Mouse (Mus musculus) lung, embryonic 16.5 days (tissue): ENCODE measurements at regions not wholly inside any gene's neighbourhood (a gene's known extent, or its start where the extent isn't known, plus 50 kb on each side); places are given as distances from the start of the nearest gene placed in this dataset.

Source experiments
- ATAC-seq: fragments of 200-750 bp; cut with Nextera tagmentation; 2 replicates; pipeline ENCODE4 v1.8.0; 2017; ENCODE audit warnings: low read depth, mild to moderate bottlenecking, moderate library complexity
- H3K27ac ChIP-seq: fragments of 300-500 bp; sonication (generic); 2 replicates; pipeline ENCODE4 v1.5.1; 2014; ENCODE audit warnings: mild to moderate bottlenecking, control low read depth, low read length
- H3K27me3 ChIP-seq: fragments of 300-500 bp; sonication (generic); 2 replicates; pipeline ENCODE4 v1.6.1; 2014; ENCODE audit warnings: low read depth, low read length, mixed read lengths; ENCODE audit not compliant: control insufficient read depth, insufficient read depth
- H3K36me3 ChIP-seq: fragments of 300-500 bp; sonication (generic); 2 replicates; pipeline ENCODE4 v1.6.1; 2014; ENCODE audit warnings: low read length; ENCODE audit not compliant: control insufficient read depth, insufficient read depth
- H3K4me1 ChIP-seq: fragments of 300-500 bp; sonication (generic); replicated peaks from 2 replicates; pipeline ENCODE4 v1.6.1; 2014; ENCODE audit warnings: low read length, mixed read lengths; ENCODE audit not compliant: control insufficient read depth, insufficient read depth
- H3K4me2 ChIP-seq: fragments of 300-500 bp; sonication (generic); 2 replicates; pipeline ENCODE4 v1.6.1; 2014; ENCODE audit warnings: low read depth, low read length, control low read depth
- H3K4me3 ChIP-seq: fragments of 300-500 bp; sonication (generic); 2 replicates; pipeline ENCODE4 v1.5.1; 2014; ENCODE audit warnings: mild to moderate bottlenecking, low read length, control low read depth
- H3K9ac ChIP-seq: fragments of 300-500 bp; sonication (generic); 2 replicates; pipeline ENCODE4 v1.6.1; 2014; ENCODE audit warnings: low read length, control low read depth
- H3K9me3 ChIP-seq: fragments of 300-500 bp; sonication (generic); 2 replicates; pipeline ENCODE4 v1.6.1; 2016; ENCODE audit warnings: low read length; ENCODE audit not compliant: control insufficient read depth
- WGBS: fragments of 180-500 bp; shearing (Covaris S2); extraction: QIAGEN DNeasy Blood & Tissue Kit; methylation state at CpG from one replicate; pipeline ENCODE4 v1.1.7; 2014; 5-methylcytosine and 5-hydroxymethylcytosine counted together

- no peaks in the 10 kb centered on the region for H3K36me3 ChIP-seq
- no peak overlapping the region for H3K9ac ChIP-seq
- no peaks in the 10 kb centered on the region for H3K27me3 ChIP-seq
- no peak overlapping the region for H3K4me3 ChIP-seq
- no peaks in the 10 kb centered on the region for H3K9me3 ChIP-seq
- peak; percentile 82 for ATAC-seq
- 30% methylated on average over 17 of the region's 17 CpGs for WGBS
- no peaks in the 10 kb centered on the region for H3K4me1 ChIP-seq
- no peak overlapping the region for H3K27ac ChIP-seq
- 0 out of 2 replicates have a peak overlapping the region, but pooled peaks have one; percentile 12 for H3K4me2 ChIP-seq
Measured at GRCm38 (mm10) chr5:15838108-15838972, 96.2 kb upstream of the Cacna2d1 start.

GRCm38 (mm10) chr5:15846790-15847189 is 87.7 kb upstream of the Cacna2d1 start:
- 85% methylated on average over 2 of the region's 2 CpGs for WGBS

GRCm38 (mm10) chr5:15849520-15849919 is 85.0 kb upstream of the Cacna2d1 start:
- WGBS, result 88% methylated on average over 5 of the region's 5 CpGs
- Histone ChIP-seq H3K27ac (no peak overlapping the region), H3K9me3 (no peaks in the 10 kb centered on the region), H3K4me1 (no peaks in the 10 kb centered on the region), H3K4me2 (no peak overlapping the region), H3K9ac (no peak overlapping the region), H3K36me3 (no peaks in the 10 kb centered on the region), H3K27me3 (no peaks in the 10 kb centered on the region), H3K4me3 (no peak overlapping the region)
- ATAC-seq, result no peak

More at GRCm38 (mm10) chr5:15846790-15847189, 87.7 kb upstream of the Cacna2d1 start:
- H3K4me1 ChIP-seq, result no peaks in the 10 kb centered on the region
- H3K4me2 ChIP-seq, result no peak overlapping the region
- no peak overlapping the region for H3K9ac ChIP-seq
- no peak overlapping the region for H3K4me3 ChIP-seq
- no peak for ATAC-seq
- H3K9me3 ChIP-seq, result no peaks in the 10 kb centered on the region
- H3K36me3 ChIP-seq, result no peaks in the 10 kb centered on the region
- H3K27ac ChIP-seq, result no peak overlapping the region
- H3K27me3 ChIP-seq, result no peaks in the 10 kb centered on the region

- Histone ChIP-seq H3K9ac (no peak overlapping the region), H3K36me3 (no peaks in the 10 kb centered on the region)
Measured at GRCm38 (mm10) chr5:15850126-15850801, 84.2 kb upstream of the Cacna2d1 start.

GRCm38 (mm10) chr5:15854752-15855151 is 79.7 kb upstream of the Cacna2d1 start:
- no peak overlapping the region for H3K9ac ChIP-seq
- no peak for ATAC-seq
- no peak overlapping the region for H3K4me3 ChIP-seq
- no peaks in the 10 kb centered on the region for H3K27me3 ChIP-seq
- H3K4me2 ChIP-seq, result no peak overlapping the region
- H3K4me1 ChIP-seq, result no peaks in the 10 kb centered on the region
- H3K27ac ChIP-seq, result no peak overlapping the region
- no peaks in the 10 kb centered on the region for H3K36me3 ChIP-seq
- H3K9me3 ChIP-seq, result no peaks in the 10 kb centered on the region
- 50% methylated on average over 1 of the region's 1 CpGs for WGBS

More at GRCm38 (mm10) chr5:15850126-15850801, 84.2 kb upstream of the Cacna2d1 start:
- ATAC-seq, result no peak
- H3K9me3 ChIP-seq, result no peaks in the 10 kb centered on the region
- no peak overlapping the region for H3K4me3 ChIP-seq
- H3K4me1 ChIP-seq, result no peaks in the 10 kb centered on the region
- H3K4me2 ChIP-seq, result no peak overlapping the region
- no peaks in the 10 kb centered on the region for H3K27me3 ChIP-seq
- 46% methylated on average over 7 of the region's 7 CpGs for WGBS
- no peak overlapping the region for H3K27ac ChIP-seq

- H3K27ac ChIP-seq, result no peak overlapping the region
- no peak overlapping the region for H3K9ac ChIP-seq
- no peaks in the 10 kb centered on the region for H3K36me3 ChIP-seq
- no peak overlapping the region for H3K4me2 ChIP-seq
- H3K4me3 ChIP-seq, result no peak overlapping the region
- ATAC-seq, result peak; percentile 51; the same call in 1 of the 2 replicates
- no peaks in the 10 kb centered on the region for H3K27me3 ChIP-seq
- no peaks in the 10 kb centered on the region for H3K4me1 ChIP-seq
- no peaks in the 10 kb centered on the region for H3K9me3 ChIP-seq
- 24% methylated on average over 1 of the region's 1 CpGs for WGBS
Measured at GRCm38 (mm10) chr5:15857034-15857433, 77.5 kb upstream of the Cacna2d1 start.

GRCm38 (mm10) chr5:15874065-15874464 is 60.4 kb upstream of the Cacna2d1 start:
- Histone ChIP-seq H3K36me3 (no peaks in the 10 kb centered on the region), H3K27me3 (no peaks in the 10 kb centered on the region), H3K4me3 (no peak overlapping the region), H3K9ac (no peak overlapping the region), H3K9me3 (no peaks in the 10 kb centered on the region), H3K4me1 (no peaks in the 10 kb centered on the region), H3K27ac (no peak overlapping the region), H3K4me2 (no peak overlapping the region)
- ATAC-seq, result no peak
- 78% methylated on average over 3 of the region's 3 CpGs for WGBS

GRCm38 (mm10) chr5:15883004-15883403 is 51.5 kb upstream of the Cacna2d1 start:
- Histone ChIP-seq H3K4me1 (no peaks in the 10 kb centered on the region), H3K4me3 (no peak overlapping the region), H3K27ac (no peak overlapping the region), H3K27me3 (no peaks in the 10 kb centered on the region), H3K4me2 (no peak overlapping the region), H3K9ac (no peak overlapping the region), H3K9me3 (no peaks in the 10 kb centered on the region), H3K36me3 (no peaks in the 10 kb centered on the region)
- ATAC-seq, result no peak
